Mouse (Mus musculus) heart, embryonic 14.5 days (tissue): ENCODE measurements around the gene Dpf2. TPM values are rescaled to one million over a fixed set of nuclear protein-coding genes. Genes with fewer than 3 reads are reported as not detected.

ENCODE experiments used
- ATAC-seq: fragments of 200-750 bp; cut with Nextera tagmentation; 2 replicates; pipeline ENCODE4 v1.8.0; 2017; ENCODE audit warnings: low read depth, moderate TSS enrichment; ENCODE audit not compliant: insufficient number of reproducible peaks, insufficient read depth, low FRiP score
- H3K27ac ChIP-seq, 2 experiments: fragments of 200-500 bp in 1 of 2; fragments of 300-500 bp in 1 of 2; sonication (generic) in 1 of 2; replicated peaks in 1 of 2; 2 replicates each; pipeline ENCODE4 v1.5.1; 2012 to 2014; ENCODE audit warnings: low read depth in 2 of 2, low read length in 2 of 2, control low read depth in 1 of 2, mild to moderate bottlenecking in 1 of 2, mixed read lengths in 1 of 2; ENCODE audit not compliant: control insufficient read depth in 1 of 2, insufficient read depth in 1 of 2
- H3K27me3 ChIP-seq: fragments of 300-500 bp; sonication (generic); 2 replicates; pipeline ENCODE4 v1.6.1; 2014; ENCODE audit warnings: mild to moderate bottlenecking, low read length, control low read depth; ENCODE audit not compliant: control insufficient read depth, insufficient read depth
- H3K36me3 ChIP-seq: fragments of 300-500 bp; sonication (generic); 2 replicates; pipeline ENCODE4 v1.6.1; 2014; ENCODE audit warnings: mild to moderate bottlenecking, control low read depth, low read length, mixed read lengths; ENCODE audit not compliant: control insufficient read depth, insufficient read depth
- H3K4me1 ChIP-seq, 2 experiments: fragments of 200-500 bp in 1 of 2; fragments of 300-500 bp in 1 of 2; sonication (generic) in 1 of 2; 2 replicates each; pipeline ENCODE4 v1.6.1; 2012 to 2014; ENCODE audit warnings: low read length in 2 of 2, control low read depth in 1 of 2, mixed read lengths in 1 of 2; ENCODE audit not compliant: control insufficient read depth in 2 of 2, insufficient read depth in 2 of 2
- H3K4me2 ChIP-seq: fragments of 300-500 bp; sonication (generic); 2 replicates; pipeline ENCODE4 v1.6.1; 2014; ENCODE audit warnings: mild to moderate bottlenecking, low read length
- H3K4me3 ChIP-seq, 2 experiments: fragments of 200-500 bp in 1 of 2; fragments of 300-500 bp in 1 of 2; sonication (generic) in 1 of 2; 2 replicates each; pipeline ENCODE4 v1.5.1; 2012 to 2014; ENCODE audit warnings: low read length in 2 of 2, mild to moderate bottlenecking in 2 of 2, control low read depth in 1 of 2, low read depth in 1 of 2, moderate library complexity in 1 of 2; ENCODE audit not compliant: control insufficient read depth in 1 of 2, insufficient read depth in 1 of 2
- H3K9ac ChIP-seq: fragments of 300-500 bp; sonication (generic); 2 replicates; pipeline ENCODE4 v1.6.1; 2014; ENCODE audit warnings: mild to moderate bottlenecking, low read length
- H3K9me3 ChIP-seq: fragments of 300-500 bp; sonication (generic); 2 replicates; pipeline ENCODE4 v1.6.1; 2016; ENCODE audit warnings: low read length, control low read depth; ENCODE audit not compliant: control insufficient read depth
- WGBS: fragments of 180-500 bp; shearing (Covaris S2); extraction: QIAGEN DNeasy Blood & Tissue Kit; methylation state at CpG from one replicate; pipeline ENCODE4 v1.1.7; 2014; 5-methylcytosine and 5-hydroxymethylcytosine counted together
- polyA plus RNA-seq: library from polyadenylated mRNA; unstranded; fragments of >200 nt; fragmentation: Nextera tagmentation; extraction: Ambion mirVana; gene quantifications from 2 replicates; pipeline ENCODE4 v1.2.1, GENCODE M21; 2014

The Dpf2 gene
- polyA plus RNA-seq, 1 experiment from 2014 or later, result 85.8 TPM

GRCm38 (mm10) chr19:5937095-5937835, 24.5 kb upstream of the Dpf2 start:
- Histone ChIP-seq H3K9ac (no peak overlapping the region), H3K9me3 (no peaks in the 10 kb centered on the region), H3K4me3 (no peak overlapping the region), H3K36me3 (peaks cover 30% of the 10 kb centered on the region), H3K27me3 (no peaks in the 10 kb centered on the region), H3K4me2 (peak overlapping the region; percentile 44), H3K4me1 (peaks cover 31 to 40% of the 10 kb centered on the region in 2 experiments), H3K27ac (peak overlapping the region; percentile 15 to 21; a peak in 2 of 4 replicates)
- no peak for ATAC-seq
- WGBS, result 64% methylated on average over 21 of the region's 21 CpGs

GRCm38 (mm10) chr19:5935691-5936090, 22.9 kb upstream of the Dpf2 start:
- no peak for ATAC-seq
- H3K4me1 ChIP-seq, result peaks cover 30 to 39% of the 10 kb centered on the region in 2 experiments

GRCm38 (mm10) chr19:5935266-5935665, 22.5 kb upstream of the Dpf2 start:
- Histone ChIP-seq H3K4me2 (peak overlapping the region; percentile 17; the same call in 1 of the 2 replicates), H3K27me3 (no peaks in the 10 kb centered on the region), H3K9ac (peak overlapping the region; percentile 36; the same call in 1 of the 2 replicates), H3K9me3 (no peaks in the 10 kb centered on the region), H3K27ac (peak overlapping the region; percentile 44 to 60), H3K36me3 (peaks cover 10% of the 10 kb centered on the region), H3K4me3 (no peak overlapping the region), H3K4me1 (peaks cover 28 to 37% of the 10 kb centered on the region in 2 experiments)
- ATAC-seq, result peak; percentile 79
- WGBS, result 7% methylated on average over 3 of the region's 3 CpGs

More at GRCm38 (mm10) chr19:5935691-5936090, 22.9 kb upstream of the Dpf2 start:
- H3K4me3 ChIP-seq, result no peak overlapping the region
- H3K27ac ChIP-seq, result peak overlapping the region; percentile 26 to 60; a peak in 1 of 4 replicates
- H3K9me3 ChIP-seq, result no peaks in the 10 kb centered on the region
- 0 out of 2 replicates have a peak overlapping the region, but pooled peaks have one; percentile 36 for H3K9ac ChIP-seq
- no peaks in the 10 kb centered on the region for H3K27me3 ChIP-seq
- 54% methylated on average over 5 of the region's 5 CpGs for WGBS
- peaks cover 14% of the 10 kb centered on the region for H3K36me3 ChIP-seq
- H3K4me2 ChIP-seq, result no peak overlapping the region

- 48% methylated on average over 14 of the region's 14 CpGs for WGBS
- Histone ChIP-seq H3K36me3 (no peaks in the 10 kb centered on the region), H3K4me3 (no peak overlapping the region), H3K9ac (no peak overlapping the region), H3K4me1 (peaks cover 17 to 31% of the 10 kb centered on the region in 2 experiments), H3K9me3 (no peaks in the 10 kb centered on the region), H3K27ac (peak overlapping the region in 1 of 2 experiments; percentile 55; a peak in 2 of 4 replicates), H3K27me3 (no peaks in the 10 kb centered on the region), H3K4me2 (no peak overlapping the region)
- peak; percentile 17; the same call in 1 of the 2 replicates for ATAC-seq
Measured at GRCm38 (mm10) chr19:5929634-5930596, 17.1 kb upstream of the Dpf2 start.

DNA sequence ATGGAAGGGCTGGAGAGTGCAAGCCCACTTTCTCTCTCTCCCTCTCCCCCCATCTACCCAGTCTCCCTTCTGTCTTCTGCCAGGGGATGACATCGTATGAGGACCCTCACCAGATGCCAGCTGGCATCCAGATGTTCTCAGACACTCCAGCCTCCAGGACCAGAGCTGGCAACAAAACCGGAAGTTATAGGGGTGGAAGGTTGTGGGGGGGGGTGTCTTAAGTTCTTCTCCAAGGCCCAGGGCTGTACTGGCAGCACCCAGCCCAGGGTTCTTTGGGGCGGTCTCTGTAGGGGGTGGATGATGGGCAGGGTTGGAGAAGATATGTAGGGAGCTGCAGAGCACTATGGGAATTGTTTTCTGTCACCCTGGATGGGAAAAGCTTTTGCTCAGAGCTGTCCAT, 15.7 kb upstream of the Dpf2 start:
- Histone ChIP-seq H3K4me2 (no peak overlapping the region), H3K9ac (no peak overlapping the region), H3K9me3 (no peaks in the 10 kb centered on the region), H3K27me3 (no peaks in the 10 kb centered on the region), H3K4me1 (peaks cover 17 to 31% of the 10 kb centered on the region in 2 experiments), H3K27ac (peak overlapping the region in 1 of 2 experiments; percentile 55; a peak in 1 of 4 replicates), H3K36me3 (no peaks in the 10 kb centered on the region), H3K4me3 (no peak overlapping the region)
- 78% methylated on average over 3 of the region's 3 CpGs for WGBS
- ATAC-seq, result no peak

- H3K9me3 ChIP-seq, result no peaks in the 10 kb centered on the region
- no peak overlapping the region for H3K27ac ChIP-seq
- ATAC-seq, result no peak
- no peak overlapping the region for H3K4me3 ChIP-seq
- 73% methylated on average over 6 of the region's 6 CpGs for WGBS
- H3K27me3 ChIP-seq, result no peaks in the 10 kb centered on the region
- H3K4me1 ChIP-seq, result peaks cover 17 to 34% of the 10 kb centered on the region in 2 experiments
- H3K9ac ChIP-seq, result no peak overlapping the region
- H3K4me2 ChIP-seq, result no peak overlapping the region
- H3K36me3 ChIP-seq, result no peaks in the 10 kb centered on the region
Measured at GRCm38 (mm10) chr19:5928104-5928503, 15.3 kb upstream of the Dpf2 start.

GRCm38 (mm10) chr19:5927532-5927931, 14.7 kb upstream of the Dpf2 start:
- Histone ChIP-seq H3K4me1 (peaks cover 19 to 36% of the 10 kb centered on the region in 2 experiments), H3K4me3 (no peak overlapping the region), H3K4me2 (no peak overlapping the region), H3K9me3 (no peaks in the 10 kb centered on the region), H3K9ac (no peak overlapping the region), H3K27ac (no peak overlapping the region), H3K27me3 (no peaks in the 10 kb centered on the region), H3K36me3 (no peaks in the 10 kb centered on the region)
- no peak for ATAC-seq
- 73% methylated on average over 8 of the region's 8 CpGs for WGBS
